Mouse (Mus musculus) T-helper 2 cell (primary cell): ENCODE results near the gene Gtf2ird1.
"Not testable (repeated sequence)": the region's sequence is repeated elsewhere in the genome, so short reads cannot be mapped to it uniquely, and the experiment has no call there.

Source experiments
- in situ Hi-C: fragments of 300-600 bp; cut with MboI, MseI; formaldehyde crosslinking; loops from one replicate; pipeline ENCODE4 v1.15.1; 2025; ENCODE audit warnings: high pct_unique_total_duplicates

Gtf2ird1 gene

GRCm38 (mm10) chr5:134456503-134456962, at the start of gene Gtf2ird1:
Gene Gtf2ird1 (minus strand): TSS chr5:134456716.
- in situ Hi-C loops: no loop called here

DNA sequence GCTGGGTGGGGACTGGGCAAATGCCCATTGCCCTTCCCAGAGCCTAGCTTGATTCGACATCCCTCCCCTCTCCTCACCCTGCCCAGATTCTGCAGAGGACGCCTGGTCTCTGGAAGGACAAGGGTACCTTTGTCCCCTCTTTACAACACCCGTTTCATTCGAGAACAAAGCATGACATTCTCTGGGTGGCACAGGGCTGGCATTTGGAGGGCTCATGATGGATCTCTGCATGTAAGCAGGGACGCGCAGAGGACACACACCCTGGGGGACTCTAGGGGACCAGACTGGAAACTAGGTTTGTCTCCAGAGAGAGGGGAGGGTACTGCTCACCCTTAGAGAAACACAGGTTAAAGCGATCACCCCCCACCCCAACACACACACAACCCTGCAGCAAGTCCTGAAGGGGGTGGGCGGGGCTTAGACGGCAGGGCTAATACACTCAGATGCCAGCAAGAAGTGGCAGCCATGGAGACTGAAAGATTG, 49.3 kb upstream of the Gtf2ird1 start:
- in situ Hi-C loops: no loop called here

DNA sequence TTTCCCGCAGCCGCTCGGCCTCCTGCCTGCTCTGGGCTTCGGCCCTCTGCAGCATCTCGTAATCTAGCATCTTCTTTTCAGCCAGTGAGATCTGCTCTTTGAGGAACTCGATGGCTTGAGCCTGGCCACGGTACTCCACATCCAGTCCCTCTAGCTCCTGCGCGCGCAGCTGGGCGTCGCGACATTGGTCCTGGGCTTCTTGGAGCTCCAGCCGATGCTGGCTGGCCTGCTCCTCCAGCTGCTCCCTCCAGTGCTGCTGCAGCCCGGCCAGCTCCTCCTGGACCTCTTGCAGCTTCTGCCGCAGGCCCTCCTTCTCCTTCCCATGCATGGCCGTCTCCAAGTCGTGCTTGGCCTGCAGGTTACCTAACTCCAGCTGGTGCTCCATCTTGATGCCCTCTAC, 46.1 kb upstream of the Gtf2ird1 start:
- in situ Hi-C loops: loop anchor here (5.0 kb wide), 2 partner anchors 80 to 115 kb away; partner anchors contain the start of genes Lat2 and Rfc2

DNA sequence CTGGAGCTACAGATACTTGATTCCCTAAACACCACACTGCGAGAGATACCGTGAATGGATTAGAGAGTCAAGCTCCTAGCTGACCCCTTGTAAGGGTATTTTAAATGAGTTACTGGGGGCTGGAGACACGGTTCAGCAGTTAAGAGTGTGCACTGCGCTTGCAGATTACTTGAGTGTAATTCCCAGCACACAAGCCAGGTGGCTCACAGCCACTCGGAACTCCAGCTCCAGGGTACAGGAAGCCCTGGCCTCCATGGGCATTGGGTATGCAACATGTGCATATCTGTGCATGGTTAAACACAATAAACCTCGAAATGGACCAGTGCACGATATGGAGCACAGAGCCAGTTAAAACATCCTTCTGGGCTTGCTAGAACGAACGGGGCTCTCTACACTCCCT, 44.9 kb upstream of the Gtf2ird1 start:
- in situ Hi-C loops: loop anchor here (5.0 kb wide), 2 partner anchors 81 to 116 kb away; partner anchors contain the start of genes Lat2 and Rfc2

GRCm38 (mm10) chr5:134500681-134501080, 44.2 kb upstream of the Gtf2ird1 start:
- in situ Hi-C loops: loop anchor here (5.0 kb wide), 2 partner anchors 82 to 117 kb away; partner anchors contain the start of genes Lat2 and Rfc2

DNA sequence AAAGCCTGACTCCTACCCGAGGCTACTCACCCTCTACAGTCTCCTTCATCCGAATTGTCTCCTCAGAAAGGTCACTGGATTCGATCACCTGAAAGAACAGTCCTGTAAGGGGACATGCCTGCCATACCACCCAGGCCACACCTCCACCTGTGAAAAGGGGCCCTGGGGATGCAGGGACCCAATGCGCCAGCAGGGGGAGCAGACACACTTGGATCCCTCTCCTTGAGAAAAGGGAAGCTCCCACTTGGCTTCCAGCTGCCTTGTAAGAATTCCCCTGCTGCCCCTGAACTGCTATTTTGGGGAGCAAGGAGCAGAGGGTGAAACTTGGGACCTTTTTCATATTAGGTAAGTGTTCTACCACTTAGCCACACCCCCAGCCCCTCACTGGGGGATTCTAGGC, 43.5 kb upstream of the Gtf2ird1 start:
- in situ Hi-C loops: loop anchor here (5.0 kb wide), 2 partner anchors 82 to 117 kb away; partner anchors contain the start of genes Lat2 and Rfc2

DNA sequence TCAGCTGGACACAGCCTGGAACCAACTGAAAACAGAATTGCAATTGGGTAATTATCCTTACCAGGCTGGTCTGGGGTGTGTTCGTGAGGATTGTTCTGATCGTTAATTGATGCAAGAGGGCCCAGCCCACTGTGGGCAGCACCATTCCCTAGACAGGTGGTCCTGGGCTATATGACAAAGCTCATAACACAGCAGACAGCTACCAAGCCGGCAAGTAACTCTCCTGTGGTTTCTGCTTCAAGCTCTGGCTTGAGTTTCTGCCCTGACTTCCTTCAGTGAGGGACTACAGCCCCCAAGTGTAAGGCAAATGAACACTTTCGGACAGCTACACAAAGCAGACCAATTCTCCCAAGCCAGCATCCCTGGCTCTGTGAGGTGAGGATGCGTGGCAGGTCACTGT, 40.5 kb upstream of the Gtf2ird1 start:
- in situ Hi-C loops: no loop called here

- in situ Hi-C loops: no loop called here
Measured at GRCm38 (mm10) chr5:134495796-134496195, 39.3 kb upstream of the Gtf2ird1 start.

- in situ Hi-C loops: no loop called here
Measured at GRCm38 (mm10) chr5:134494142-134494541, 37.6 kb upstream of the Gtf2ird1 start.

- in situ Hi-C loops: no loop called here
Measured at GRCm38 (mm10) chr5:134492956-134493355, 36.4 kb upstream of the Gtf2ird1 start.

DNA sequence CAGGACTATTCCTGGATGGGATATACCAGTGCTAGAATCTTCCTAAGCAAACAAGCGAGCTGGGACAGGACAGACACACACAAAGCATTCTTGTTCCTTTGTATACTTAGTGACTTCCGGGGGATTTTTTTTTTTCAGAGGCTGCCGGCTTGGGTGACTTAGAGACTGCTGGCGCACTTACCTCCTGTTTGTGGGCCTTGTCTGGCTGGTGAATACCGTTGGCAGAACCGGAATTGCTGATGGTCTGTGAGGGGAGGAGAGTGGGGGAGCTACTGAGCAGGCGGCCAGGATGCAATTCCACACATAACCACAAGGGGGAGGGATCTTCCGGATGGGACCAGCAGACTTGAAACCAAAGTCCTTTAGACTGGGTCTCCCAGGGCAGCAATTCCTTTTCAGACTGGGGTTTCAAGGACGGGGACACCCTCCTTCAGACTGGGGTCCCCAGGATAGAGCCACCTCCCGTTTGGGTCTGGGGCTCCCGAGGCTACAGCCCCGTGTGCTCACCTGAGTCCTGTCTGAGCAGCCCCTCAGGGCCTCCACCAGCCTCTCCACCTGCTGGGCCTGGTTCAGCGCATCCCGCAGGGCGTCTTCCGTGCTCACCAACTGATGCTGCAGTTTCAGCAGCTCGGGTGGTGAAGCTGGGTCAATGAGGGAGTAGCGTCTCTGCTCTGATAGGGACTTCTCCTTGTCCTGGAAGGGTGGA, 35.3 kb upstream of the Gtf2ird1 start:
- in situ Hi-C loops: no loop called here

- in situ Hi-C loops: no loop called here
Measured at GRCm38 (mm10) chr5:134491206-134491605, 34.7 kb upstream of the Gtf2ird1 start.

GRCm38 (mm10) chr5:134490465-134490864, 33.9 kb upstream of the Gtf2ird1 start:
- in situ Hi-C loops: no loop called here

DNA sequence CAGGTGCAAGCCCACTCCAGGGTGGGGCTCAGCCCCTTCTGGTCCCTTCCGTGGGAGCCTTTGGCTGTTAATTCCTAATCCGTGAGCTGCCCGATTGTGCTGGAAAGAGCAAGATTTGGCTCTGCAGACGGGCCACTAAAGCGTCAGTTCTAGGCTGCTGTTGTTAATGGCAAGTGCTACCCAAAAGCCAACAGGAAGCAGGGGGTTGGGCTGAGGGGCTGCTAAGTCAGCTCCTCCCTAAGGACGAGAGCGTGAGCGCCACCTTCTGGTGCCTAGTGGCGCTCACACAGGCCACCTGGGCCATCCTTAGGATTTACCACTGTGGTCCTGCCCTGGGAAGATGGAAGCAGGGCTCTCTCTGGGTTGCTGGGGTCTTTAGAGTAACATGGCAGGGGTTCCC, 33.1 kb upstream of the Gtf2ird1 start:
- in situ Hi-C loops: loop anchor here (10.0 kb wide), 1 partner anchor 305 kb away; the partner anchor contains the start of gene Gtf2ird2

DNA sequence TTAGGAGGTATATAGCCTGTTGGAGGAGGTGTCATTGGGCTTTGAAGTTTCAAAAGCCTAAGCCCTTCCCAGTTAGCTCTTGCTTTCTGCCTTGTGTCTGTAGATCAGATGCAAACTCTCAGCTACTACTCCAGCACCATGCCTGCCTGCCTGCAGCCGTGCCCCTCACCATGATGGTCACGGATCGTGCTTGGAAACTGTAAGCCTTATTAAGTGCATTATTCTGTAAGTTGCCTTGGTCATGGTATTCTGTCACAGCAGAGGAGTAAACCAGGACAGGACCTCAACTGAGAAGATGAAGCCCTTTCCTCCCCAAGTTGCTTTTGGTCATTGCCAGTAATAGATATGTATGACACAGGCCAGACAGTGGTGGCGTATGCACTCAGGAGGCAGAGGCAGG, 32.1 kb upstream of the Gtf2ird1 start:
- in situ Hi-C loops: loop anchor here (10.0 kb wide), 1 partner anchor 304 kb away; the partner anchor contains the start of gene Gtf2ird2

DNA sequence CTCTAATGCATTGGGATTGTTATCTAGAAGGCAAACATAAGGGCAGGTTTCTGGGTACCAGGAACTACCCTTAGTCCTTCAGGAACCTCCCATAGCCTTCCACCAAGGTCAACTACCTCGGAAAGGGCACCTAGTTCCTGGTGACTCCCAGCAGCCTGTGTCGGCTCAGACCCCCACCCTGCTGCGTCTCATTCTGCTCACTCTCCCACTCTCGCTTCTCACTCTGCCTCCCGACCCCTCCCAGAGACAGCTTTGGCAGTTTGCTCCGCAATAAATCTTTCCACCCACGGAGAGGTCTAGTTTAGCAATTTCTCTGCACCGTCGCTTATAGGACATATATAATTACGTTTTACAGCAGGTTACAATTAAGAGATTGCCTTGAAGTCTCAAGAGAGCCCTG, 31.5 kb upstream of the Gtf2ird1 start:
- in situ Hi-C loops: loop anchor here (10.0 kb wide), 1 partner anchor 303 kb away; the partner anchor contains the start of gene Gtf2ird2

DNA sequence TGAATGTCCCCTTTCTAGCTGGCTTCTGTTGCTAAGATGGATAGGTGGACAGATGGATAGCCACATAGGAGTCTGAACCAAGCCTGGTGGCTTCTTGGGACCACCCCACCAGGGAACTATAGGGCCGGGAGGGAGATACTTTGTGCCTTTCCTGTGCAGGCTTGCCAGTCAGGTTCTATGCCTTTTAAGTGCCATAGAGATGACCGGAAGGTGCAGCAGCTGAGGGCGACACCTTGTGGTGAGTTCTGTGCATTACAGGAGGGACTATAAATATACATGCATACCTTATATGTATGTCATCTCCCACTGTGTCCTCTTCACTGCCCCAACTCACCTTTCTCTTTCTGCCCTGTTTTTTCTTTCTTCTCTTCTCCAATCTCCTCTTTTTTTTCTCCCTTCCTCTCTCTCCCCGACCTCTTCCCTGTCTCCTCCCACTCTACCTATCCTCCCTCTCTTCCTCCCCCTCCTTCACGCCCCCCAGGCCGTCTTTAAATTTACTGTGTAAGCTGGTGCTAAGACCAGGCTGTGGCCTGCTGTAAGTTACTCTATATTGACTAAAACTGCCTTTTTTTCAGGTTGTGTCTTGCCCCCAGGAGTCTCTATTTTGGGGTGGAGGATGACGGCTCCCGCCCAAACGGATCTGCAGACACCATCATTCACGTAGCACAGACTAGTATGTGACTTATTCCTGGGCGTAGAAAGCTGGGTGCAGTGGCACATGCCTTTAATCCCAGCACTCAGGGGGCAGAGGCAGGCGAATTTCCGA, 29.6 kb upstream of the Gtf2ird1 start:
- in situ Hi-C loops: loop anchor here (10.0 kb wide), 1 partner anchor 301 kb away; the partner anchor contains the start of gene Gtf2ird2

GRCm38 (mm10) chr5:134485183-134485730, 28.7 kb upstream of the Gtf2ird1 start:
- in situ Hi-C loops: loop anchor here (10.0 kb wide), 1 partner anchor 300 kb away; the partner anchor contains the start of gene Gtf2ird2

DNA sequence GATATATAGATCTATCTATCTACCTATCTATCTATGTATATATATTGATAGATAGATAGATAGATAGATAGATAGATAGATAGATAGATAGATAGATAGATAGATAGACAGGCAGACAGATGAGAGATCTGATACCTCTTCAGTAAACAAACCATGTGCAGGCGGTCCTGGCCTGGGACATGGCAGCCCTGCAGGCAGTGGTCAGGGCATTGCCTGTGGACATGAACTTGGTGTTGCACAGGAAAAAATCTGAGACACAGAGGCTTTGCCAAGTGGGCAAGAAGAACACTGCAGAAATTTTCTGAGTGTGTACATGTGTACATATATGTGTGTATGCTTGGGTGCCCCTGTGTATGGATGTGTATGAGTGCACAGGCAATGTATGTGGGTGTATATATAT, 26.8 kb upstream of the Gtf2ird1 start:
- in situ Hi-C loops: loop anchor here (5.0 to 10.0 kb wide), 2 partner anchors 101 to 298 kb away; partner anchors contain the start of gene Gtf2ird2

- in situ Hi-C loops: loop anchor here (5.0 to 10.0 kb wide), 2 partner anchors 100 to 298 kb away; partner anchors contain the start of gene Gtf2ird2
Measured at GRCm38 (mm10) chr5:134482331-134482730, 25.8 kb upstream of the Gtf2ird1 start.

GRCm38 (mm10) chr5:134478886-134479285, 22.4 kb upstream of the Gtf2ird1 start:
- in situ Hi-C loops: not testable (repeated sequence)
